Mouse (Mus musculus): ENCODE results near the gene Tmod3.
A peak's percentile ranks its signal among the peaks of the same experiment; 100 is the strongest.
"Not testable (repeated sequence)": the region's sequence is repeated elsewhere in the genome, so short reads cannot be mapped to it uniquely, and the experiment has no call there.

The Tmod3 gene

GRCm38 (mm10) chr9:75494407-75495005 lies 65.0 kb downstream of the Tmod3 start:
- DNase-seq, result no peak

- DNase-seq, result not testable (repeated sequence)
These were observed 71.2 kb downstream of the Tmod3 start for GRCm38 (mm10) chr9:75488255-75488654.

DNA sequence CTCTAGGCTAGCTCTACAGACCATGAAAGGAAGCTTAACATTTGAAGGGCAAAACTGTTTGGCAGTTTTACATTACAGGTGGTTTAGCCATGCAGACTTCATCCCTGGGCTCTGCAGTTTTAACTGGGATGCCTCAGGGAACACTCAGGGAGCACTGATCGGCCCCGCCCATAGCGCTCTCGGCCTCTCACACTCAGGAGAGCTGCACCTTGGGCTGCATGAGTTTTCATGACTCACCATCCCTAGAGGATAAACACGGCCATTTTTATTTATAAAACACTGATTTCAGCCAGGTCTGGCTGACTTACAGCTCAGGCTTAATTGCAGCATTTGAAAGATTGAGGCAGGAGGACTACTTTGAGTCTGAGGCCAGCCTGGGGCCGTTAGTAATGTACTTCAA lies 74.2 kb downstream of the Tmod3 start:
- no peak for DNase-seq

DNA sequence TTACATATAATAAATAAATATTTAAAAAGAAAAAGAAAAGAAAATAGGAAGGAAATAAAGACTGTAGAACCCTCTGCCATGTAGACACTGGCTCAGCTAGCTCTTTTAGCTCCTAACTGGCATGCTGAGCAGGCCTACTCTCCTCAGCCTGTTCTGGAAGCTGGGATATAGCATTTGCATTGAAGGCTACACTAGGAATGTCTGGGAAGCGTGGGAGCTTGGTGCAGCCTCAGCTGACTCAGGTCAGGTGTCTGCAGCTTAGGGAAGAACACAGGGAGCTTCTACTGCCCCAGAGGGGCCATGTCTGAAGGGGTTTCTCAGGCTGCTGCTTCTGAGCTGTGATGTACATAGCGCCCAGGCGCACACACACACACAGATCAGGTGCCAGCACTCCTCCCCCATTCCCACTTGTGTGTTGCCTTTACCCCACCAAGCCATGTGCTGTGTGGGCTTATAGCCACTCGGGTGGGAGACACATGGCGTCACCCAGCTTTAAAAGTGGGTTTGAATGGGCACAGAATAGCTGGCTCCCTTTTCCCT lies 78.9 kb downstream of the Tmod3 start:
- no peak for DNase-seq

DNA sequence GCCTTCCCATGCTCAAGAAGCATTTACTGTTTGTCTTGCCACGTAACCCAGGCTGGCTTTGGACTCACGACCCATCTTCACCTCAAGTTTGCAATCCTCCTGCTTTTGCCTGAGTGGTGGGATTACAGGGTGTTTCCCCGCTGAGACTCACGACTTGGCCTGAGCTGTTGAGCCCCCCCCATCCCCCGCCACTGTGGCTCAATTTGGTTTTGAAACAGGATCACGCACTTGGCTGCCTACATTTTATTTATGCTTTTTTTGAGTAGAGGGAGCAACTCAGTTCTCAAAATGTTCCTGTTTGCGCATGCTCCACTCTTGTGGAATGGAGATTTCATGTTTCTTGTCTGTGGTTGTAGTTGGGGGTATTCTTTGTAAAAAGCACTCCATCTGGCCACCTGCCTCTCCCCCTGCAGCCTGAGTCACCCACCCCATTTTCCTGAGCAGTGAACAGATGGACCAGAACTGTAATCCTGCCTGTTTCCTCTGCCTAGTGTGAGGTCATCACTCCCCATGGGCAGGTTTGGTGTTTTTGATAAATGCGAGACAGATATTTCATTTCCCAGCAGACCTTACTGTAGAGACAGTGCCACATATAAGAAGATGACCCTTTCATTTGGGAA lies 80.2 kb downstream of the Tmod3 start:
- DNase-seq, result no peak

DNA sequence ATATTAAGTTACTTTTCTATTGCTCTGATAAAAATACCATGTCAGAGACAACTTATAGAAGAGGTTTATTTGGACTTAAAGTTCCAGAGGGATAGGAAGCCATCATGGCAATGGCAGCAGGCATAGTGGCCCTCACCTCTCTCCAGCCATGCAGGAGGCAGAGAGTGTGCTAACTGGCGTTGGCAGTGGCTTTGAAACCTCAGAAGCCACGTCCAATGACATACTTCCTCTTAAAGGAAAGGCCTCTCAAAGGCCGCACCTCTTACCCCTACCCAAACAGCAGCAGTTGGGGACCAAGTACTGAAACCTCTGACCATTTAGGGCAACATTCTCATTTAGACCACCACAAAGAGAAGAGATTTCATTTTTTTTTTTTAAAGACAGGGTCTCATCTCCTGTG lies 82.2 kb downstream of the Tmod3 start:
- no peak for DNase-seq

DNA sequence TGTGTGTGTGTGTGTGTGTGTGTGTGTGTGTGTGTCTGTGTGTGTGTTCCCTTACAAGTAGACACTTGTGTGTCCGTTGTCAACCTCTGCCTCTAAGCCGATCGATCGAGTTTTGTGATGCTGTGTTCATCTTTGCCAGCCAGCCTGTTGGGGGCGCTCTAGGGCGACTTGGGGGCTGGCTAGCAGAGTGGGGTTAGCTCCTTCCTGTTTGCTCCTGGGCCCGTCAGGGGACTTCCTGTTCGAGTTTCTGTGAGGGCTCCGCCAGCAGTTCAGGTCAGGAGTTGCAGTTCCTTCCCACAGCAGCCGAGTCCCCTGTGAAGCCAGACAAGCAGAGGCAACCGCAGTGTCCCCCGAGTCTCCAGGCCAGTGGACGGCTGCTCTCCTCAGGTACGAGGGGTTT lies 91.2 kb downstream of the Tmod3 start:
- DNase-seq, result peak; percentile 48

DNA sequence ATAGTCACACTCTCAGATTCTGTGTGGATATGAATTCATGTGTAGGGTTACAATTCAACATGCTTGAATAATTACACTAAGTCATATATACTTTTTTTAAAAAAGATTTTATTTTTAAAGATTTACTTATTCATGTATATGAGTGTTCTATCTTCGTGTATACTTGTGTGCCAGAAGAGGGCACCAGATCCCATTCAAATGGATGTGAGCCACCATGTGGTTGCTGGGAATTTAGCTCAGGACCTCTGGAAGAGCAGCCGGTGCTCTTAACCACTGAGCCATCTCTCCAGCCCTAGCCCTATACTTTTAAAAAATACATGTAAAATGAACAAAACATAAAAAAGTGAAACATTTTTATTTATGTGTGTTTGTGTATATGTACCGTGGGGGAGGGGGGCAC lies 91.9 kb downstream of the Tmod3 start:
- no peak for DNase-seq

DNA sequence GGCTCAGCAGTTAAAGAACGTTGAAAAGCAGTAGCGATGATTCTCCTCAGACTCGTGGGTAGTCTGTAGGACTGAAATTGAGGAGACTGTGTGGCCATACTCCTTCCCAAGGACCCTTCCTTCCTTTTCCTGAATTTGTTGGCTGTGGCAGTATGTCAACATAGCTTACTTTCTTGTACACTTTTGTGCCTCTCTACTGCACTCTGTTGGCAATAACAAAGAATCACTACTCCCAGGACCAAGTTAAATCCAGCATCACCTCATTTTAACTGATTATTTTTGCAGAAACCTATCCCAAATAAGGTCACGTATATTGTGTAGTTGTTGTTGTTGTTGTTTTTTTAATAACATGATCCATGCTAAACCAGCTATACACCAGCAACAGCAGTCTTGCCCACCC lies 92.8 kb downstream of the Tmod3 start:
- no peak for DNase-seq

GRCm38 (mm10) chr9:75465856-75466255 lies 93.6 kb downstream of the Tmod3 start:
- no peak for DNase-seq

- no peak for DNase-seq
These were observed 96.3 kb downstream of the Tmod3 start for GRCm38 (mm10) chr9:75463050-75463660.

DNA sequence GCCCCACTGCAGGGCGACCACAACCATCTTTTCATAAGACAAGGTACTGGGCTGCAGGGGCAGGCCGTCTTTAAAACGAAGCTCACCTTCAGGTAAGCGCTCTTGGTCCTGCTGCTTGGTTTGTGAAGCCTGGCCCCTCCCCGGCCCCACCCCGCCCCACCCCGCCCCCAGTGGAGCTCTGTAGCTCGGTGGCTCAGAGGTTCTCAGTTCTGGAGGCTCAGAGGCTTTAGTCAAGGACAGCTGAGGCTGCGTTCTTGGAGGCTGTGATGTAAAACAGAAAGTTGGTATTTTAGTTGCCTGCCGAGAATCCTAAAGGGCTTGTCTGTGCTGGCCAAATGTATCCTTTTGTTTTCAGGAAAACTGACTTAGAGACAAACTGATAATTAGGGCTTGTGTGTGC lies 103.8 kb downstream of the Tmod3 start:
- no peak for DNase-seq

DNA sequence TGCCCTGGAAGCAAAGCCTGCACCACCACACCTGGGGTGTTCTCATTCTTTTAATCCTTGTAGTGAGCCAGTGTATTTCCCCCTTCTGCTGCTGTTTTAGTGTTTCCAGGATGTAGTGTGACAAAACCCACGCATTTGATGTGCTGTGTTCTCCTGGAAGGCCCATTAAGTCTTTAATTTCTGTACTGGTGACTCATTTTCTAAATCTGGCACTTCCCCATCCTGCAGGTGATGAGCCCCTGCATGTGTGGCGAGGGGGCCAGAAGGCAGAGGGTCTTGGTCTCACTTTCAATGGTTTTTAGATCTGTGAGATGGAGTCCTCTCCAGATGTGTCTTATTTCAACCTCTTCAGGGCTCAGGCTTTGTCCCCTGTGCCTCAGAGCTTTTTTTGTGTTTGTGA lies 105.5 kb downstream of the Tmod3 start:
- DNase-seq, result no peak

- no peak for DNase-seq
These were observed 111.4 kb downstream of the Tmod3 start for GRCm38 (mm10) chr9:75448021-75448420.

All from thymus, postnatal 14 days (tissue).